Mouse (Mus musculus) neutrophil, adult 5-6 weeks (primary cell): ENCODE data around the gene Tor2a. TPM values are rescaled to one million over a fixed set of nuclear protein-coding genes. Genes with fewer than 3 reads are reported as not detected.

Source experiments
- ATAC-seq: fragments of 151-379, 151-347 bp; 2 replicates; pipeline ENCODE4 v1.8.0; 2017; ENCODE audit warnings: mild to moderate bottlenecking, moderate TSS enrichment; ENCODE audit not compliant: insufficient number of reproducible peaks, poor library complexity, low FRiP score, severe bottlenecking; ENCODE audit errors: extremely low read depth
- total RNA-seq: library from RNA; stranded (forward); fragments of 200-1000 nt; gene quantifications from 2 replicates; pipeline ENCODE4 v1.2.3, GENCODE M21; 2017

The Tor2a gene
- total RNA-seq, 1 experiment from 2014 or later, result 31.1 TPM

GRCm38 (mm10) chr2:32750887-32751664 lies 6.0 kb upstream of the Tor2a start:
- ATAC-seq, result no peak

DNA sequence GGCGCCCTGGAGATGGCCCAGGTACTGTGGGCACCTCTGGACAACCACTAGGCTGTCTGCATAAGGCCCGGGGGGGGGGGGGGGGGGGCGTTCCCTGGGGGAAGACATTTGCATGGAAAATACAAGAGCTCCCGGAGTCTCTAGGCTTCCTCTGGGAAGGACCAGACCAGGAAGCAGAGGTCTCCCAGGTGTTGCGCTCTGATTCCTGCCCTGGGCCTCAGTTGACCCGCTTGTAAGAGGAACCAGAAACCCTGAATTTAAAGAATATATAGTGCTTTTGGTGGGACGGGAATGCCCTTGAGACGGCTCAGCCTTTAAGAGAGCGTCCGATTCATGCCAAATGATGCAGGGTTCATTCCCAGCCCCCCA lies 5.4 kb upstream of the Tor2a start:
- no peak for ATAC-seq

DNA sequence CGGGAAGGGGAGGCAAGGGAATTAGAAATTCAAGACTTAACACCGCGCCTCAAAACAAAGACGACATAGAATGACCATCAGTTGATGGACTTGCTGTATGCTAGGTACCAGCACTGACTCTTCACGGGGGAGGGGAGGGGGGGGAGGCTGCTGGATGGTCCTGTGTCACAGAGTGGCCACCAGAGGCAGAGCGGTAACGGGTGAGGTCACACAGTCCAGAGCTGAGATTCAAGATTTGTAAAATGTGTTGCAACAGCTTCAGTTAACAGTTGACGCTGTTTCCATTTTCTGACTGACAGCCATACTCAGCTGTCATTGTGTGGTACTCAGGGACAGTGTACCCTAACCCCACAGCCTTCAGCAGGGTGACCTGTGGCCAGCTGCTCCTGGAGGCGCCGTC lies 4.9 kb upstream of the Tor2a start:
- no peak for ATAC-seq

- no peak for ATAC-seq
Observed at GRCm38 (mm10) chr2:32756674-32757055, 369 bp upstream of the Tor2a start.

GRCm38 (mm10) chr2:32758503-32758902 lies 1.5 kb downstream of the Tor2a start:
- ATAC-seq, result no peak

DNA sequence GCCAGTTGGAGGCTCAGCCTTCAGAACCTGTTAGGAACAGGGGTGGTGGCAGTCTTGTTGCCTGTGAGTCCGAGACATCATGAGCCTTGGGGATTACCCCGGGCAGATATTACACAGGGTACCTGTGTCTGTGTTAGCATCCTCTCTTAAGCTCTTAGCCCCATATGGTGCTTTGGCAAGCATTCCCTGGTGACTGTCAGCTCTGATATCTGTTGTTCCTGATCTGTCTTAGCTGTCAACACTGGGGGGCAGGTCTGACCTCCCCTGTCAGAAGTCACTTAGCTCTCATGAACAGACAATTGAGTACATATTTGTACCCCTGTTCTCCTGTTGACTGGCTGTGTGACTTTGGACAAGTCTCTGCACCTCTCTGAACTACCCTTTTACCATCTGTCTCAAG lies 2.0 kb downstream of the Tor2a start:
- ATAC-seq, result no peak

DNA sequence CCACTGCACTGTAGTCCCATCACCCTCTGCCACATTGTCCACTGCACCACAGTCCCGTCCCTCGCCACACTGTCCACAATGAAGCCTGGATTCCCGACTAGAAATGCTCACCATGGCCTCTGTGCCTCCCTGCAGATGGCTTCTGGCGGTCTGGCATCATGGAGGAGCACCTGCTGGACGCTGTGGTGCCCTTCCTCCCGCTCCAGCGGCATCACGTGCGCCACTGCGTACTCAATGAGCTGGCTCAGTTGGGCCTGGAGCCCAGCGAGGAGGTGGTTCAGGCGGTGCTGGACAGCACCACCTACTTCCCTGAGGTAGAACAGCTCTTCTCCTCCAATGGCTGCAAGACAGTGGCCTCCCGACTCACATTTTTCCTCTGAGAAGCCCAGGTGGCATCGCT lies 4.3 kb downstream of the Tor2a start:
- ATAC-seq, result no peak

DNA sequence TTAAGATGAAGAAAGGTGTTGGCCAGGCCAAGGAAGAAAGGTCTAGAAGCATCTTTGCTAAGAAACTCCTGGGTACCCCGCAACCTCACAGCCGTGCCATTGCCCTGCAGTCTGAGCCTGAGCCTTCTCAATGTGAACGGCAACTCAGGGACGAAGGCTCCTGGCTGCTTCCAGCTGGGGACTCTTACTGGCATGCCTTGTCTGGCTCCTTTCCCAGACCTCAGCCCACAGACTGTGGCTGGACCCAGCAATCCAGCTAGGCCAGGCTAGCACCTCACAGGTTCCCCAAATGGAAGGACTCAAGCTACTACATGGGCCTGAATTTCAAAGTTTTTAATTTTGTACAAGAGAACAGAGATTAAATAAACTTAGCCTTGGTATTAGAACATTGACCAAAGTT lies 4.8 kb downstream of the Tor2a start:
- no peak for ATAC-seq

DNA sequence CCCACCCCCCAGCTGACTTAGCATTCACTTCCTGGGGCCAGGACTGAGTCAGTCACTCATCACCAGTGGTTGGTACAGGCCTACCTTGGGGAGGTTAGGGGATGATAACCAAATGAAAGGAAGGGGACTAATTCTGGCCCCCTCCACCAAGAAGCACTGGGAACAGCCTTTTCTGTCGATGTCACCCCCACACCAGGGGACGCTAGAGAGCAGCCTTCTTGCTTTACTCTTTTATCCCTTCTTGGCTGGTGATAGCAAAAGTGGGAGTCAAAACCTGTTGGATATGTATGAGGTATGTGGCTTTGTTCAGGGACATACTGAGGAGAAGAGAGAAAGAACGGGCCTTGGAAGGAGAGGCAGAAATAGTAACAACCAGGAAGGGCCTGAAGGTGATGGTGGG lies 6.3 kb downstream of the Tor2a start:
- no peak for ATAC-seq

- ATAC-seq, result no peak
Observed at GRCm38 (mm10) chr2:32767241-32767640, 10.2 kb downstream of the Tor2a start.

DNA sequence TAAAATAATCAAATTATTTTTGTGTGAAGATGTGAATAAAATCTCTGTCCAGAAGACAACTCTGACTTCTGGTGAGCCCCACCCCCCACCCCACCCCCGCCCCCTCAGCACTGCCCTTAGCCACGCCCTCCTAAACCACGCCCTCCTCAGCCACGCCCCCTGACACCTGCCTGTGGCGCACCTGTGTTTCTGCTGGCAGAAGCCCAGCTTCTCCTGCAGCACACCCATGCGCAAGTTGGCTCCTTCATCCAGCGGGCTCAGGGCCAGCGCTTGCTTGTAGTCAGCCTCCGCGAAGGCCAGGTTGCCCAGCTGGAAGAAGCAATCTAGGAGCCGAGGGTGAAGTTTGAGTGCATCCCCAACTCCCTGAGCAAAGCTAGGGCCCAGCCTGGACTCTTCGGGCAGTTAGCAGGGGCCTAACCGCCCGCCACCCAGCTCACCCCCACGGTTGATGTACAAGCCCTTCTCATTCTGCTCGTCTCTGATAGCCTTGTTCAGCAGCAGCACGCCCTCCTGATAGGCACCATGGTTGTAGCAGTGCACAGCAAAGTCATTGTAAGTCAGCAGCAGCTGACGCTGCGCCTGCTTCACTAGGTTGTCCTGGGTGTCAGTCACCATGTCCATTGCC lies 11.7 kb downstream of the Tor2a start:
- ATAC-seq, result no peak

DNA sequence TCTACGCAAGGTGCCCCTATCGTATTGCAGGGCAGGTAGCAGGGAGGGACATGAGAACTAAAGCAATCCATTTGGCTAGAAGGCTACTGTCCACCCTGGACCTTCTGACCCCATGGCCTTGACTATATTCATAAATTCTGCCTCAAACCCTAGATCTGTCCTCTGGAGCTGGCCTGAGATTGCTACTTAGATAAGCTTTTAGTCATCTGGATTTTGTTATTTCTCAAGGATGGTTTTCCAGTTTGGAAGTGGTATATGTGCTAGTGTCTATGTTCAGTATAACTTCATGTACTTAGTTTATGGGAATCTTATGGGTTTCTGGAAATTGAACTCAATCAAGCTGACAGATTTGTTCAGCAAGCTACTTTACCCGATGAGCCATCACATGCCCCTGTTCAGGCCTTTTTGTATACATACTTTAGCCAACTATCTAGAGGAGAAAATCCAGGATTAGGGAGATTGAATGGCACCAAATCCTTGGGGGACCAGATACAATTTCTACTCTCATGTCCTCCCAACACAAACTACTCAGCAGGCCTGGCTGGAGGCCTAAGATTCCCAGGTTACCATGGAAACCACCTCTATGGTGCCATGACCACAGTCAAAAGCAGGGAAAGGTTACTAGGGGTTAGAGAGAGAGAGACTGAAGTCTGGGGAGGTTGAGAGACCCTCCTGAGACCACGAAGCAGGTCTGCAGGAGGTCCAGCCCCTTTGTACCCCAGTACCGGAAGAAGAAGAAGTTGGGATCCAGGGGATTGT lies 12.5 kb downstream of the Tor2a start:
- no peak for ATAC-seq

GRCm38 (mm10) chr2:32771886-32772285 lies 14.9 kb downstream of the Tor2a start:
- no peak for ATAC-seq

DNA sequence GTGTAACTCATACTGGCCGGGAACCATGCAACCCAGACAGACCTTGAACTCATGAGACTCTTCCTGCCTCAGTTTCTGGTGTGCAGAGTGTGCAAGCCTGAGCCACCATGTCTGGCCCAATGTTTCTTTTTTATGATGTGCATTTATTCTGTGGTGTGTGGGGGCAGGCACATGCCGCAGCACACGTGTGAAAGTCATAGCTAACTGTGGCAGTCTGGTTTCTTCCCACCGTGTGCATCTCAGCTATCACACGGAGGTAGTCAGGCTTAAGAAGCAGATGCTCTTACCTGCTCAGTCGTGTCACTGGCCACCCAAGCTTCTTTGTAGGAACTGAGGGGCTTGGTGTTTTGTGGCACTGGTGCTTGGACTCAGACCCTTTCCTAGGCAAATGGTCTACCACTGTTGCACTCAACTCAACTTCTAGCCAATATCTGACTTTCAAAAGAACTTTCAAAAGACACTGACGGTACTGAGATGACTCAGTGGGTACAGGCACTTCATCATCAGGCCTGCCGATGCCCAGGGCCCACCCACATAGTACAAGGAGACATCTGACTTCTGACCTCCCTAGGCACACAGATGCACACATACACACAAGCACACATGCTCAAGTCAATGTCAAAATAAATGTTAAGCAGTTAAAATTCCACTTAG lies 15.7 kb downstream of the Tor2a start:
- no peak for ATAC-seq

GRCm38 (mm10) chr2:32775359-32776074 lies 18.5 kb downstream of the Tor2a start, which contains the start of the genes Ttc16 and Ptrh1:
TSS of gene Ttc16 (minus strand) at chr2:32775633.
TSS of gene Ptrh1 (plus strand) at chr2:32775786.
- peak; percentile 92 for ATAC-seq

DNA sequence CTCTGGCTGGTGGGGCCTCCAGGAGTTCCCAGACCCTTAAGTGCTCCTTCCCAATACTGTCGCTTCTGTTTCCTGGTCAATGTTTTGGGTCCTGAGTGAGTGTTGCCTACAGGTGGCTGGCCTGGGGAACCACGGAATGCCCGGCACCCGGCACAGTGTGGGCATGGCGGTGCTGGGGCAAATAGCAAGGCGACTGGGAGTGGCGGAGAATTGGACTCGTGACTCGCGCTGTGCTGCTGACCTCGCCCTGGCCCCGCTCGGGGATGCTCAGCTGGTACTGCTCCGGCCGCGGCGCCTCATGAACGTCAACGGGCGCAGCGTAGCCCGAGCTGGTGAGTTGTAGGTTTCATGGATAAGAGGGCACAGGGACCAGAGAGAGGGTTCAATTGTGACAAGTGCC lies 19.2 kb downstream of the Tor2a start:
- ATAC-seq, result no peak

GRCm38 (mm10) chr2:32778081-32778480 lies 21.0 kb downstream of the Tor2a start:
- no peak for ATAC-seq

DNA sequence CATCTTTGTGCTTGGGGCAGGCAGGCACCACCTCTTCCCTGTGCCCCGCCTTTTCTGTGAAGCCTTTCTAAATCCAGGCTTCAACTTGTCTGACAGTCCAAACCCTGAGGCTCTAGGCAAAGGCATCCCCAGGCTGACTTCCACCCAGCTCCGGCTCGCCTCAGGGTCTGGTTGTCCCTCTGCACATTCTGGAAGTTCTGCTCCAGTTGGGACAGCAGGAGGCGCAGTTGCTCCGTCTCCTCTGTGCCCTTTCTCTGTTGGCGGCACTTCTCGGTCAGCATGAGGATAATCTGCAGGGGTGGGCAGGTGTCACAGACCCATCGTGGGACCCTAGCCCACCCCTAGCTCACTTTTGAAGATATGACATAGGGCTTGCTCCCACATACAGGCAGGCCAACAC lies 22.1 kb downstream of the Tor2a start:
- 0 out of 2 replicates have a peak, but pooled peaks have one; percentile 7 for ATAC-seq

DNA sequence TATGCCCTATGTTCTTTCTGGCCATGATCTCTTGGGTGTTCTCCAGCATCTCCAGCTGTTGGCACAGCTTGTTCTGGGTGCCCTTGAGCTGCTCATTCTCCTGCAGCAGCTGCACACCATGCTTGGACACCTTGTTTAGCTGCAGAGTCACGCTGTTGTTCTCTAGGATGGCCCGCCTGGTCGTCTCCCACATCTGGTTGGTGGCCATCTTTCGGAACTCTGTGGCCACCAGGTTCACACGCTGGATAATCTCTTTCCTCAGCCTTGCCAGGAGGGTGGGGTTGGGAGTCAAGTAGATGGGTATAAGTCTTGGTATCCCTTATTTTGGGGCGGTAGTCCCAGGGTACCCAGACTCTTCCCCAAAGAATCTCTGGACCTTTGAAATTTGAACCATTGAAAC lies 22.7 kb downstream of the Tor2a start:
- no peak for ATAC-seq
